Mouse (Mus musculus): ENCODE results near the gene Trim47. TPM values are rescaled to one million over a fixed set of nuclear protein-coding genes. Genes with fewer than 3 reads are reported as not detected.
A peak's percentile ranks its signal among the peaks of the same experiment; 100 is the strongest.

The Trim47 gene
- 3.1 and 4.3 TPM in 2 replicates for polyA plus RNA-seq (2016; fragmentation: Nextera tagmentation; extraction: Ambion mirVana)

- H3K27me3 ChIP-seq (ENCODE audit: insufficient read depth, poor library complexity, severe bottlenecking), result peaks cover 15% of the 10 kb centered on the region
- WGBS, result 23% methylated on average over 23 of the region's 23 CpGs
- peak within 1 kb of the TSS; percentile 25 for H3K4me3 ChIP-seq
- H3K9me3 ChIP-seq, result no peaks in the 10 kb centered on the region
- peaks cover 24% of the 10 kb centered on the region for H3K36me3 ChIP-seq
- peak within 1 kb of the TSS; percentile 77 for H3K27ac ChIP-seq
- DNase-seq (ENCODE audit: low spot score), result peak; percentile 69
- peaks cover 52% of the 10 kb centered on the region for H3K4me1 ChIP-seq (replicated peaks)
Observed at GRCm38 (mm10) chr11:116127156-116127980, at the start of gene Trim47. Trim47 (minus strand) TSS chr11:116127210.

- H3K4me1 ChIP-seq (replicated peaks), result no peaks in the 10 kb centered on the region
- H3K27ac ChIP-seq, result no peak overlapping the region
- DNase-seq (ENCODE audit: low spot score), result no peak
- no peaks in the 10 kb centered on the region for H3K27me3 ChIP-seq (ENCODE audit: insufficient read depth, poor library complexity, severe bottlenecking)
- 85% methylated on average over 7 of the region's 7 CpGs for WGBS
- H3K36me3 ChIP-seq, result peaks cover 95% of the 10 kb centered on the region
- no peak overlapping the region for H3K4me3 ChIP-seq
- no peaks in the 10 kb centered on the region for H3K9me3 ChIP-seq
Observed at GRCm38 (mm10) chr11:116176010-116176409, 49.0 kb upstream of the Trim47 start.

- Histone ChIP-seq H3K4me3 (no peak overlapping the region), H3K9me3 (no peaks in the 10 kb centered on the region), H3K4me1 (replicated peaks) (no peaks in the 10 kb centered on the region), H3K27ac (no peak overlapping the region), H3K27me3 (ENCODE audit: insufficient read depth, poor library complexity, severe bottlenecking) (no peaks in the 10 kb centered on the region), H3K36me3 (peaks cover 84% of the 10 kb centered on the region)
- DNase-seq (ENCODE audit: low spot score), result no peak
- 92% methylated on average over 22 of the region's 22 CpGs for WGBS
Observed at GRCm38 (mm10) chr11:116174775-116175448, 47.9 kb upstream of the Trim47 start.

GRCm38 (mm10) chr11:116171959-116172358 lies 44.9 kb upstream of the Trim47 start:
- Histone ChIP-seq H3K36me3 (peaks cover 56% of the 10 kb centered on the region), H3K4me3 (no peak overlapping the region), H3K9me3 (no peaks in the 10 kb centered on the region), H3K27ac (no peak overlapping the region), H3K4me1 (replicated peaks) (peaks cover 10% of the 10 kb centered on the region), H3K27me3 (ENCODE audit: insufficient read depth, poor library complexity, severe bottlenecking) (no peaks in the 10 kb centered on the region; the same call in 1 of the 2 replicates)
- DNase-seq (ENCODE audit: low spot score), result no peak
- WGBS, result 85% methylated on average over 2 of the region's 2 CpGs

GRCm38 (mm10) chr11:116170003-116170800 lies 43.2 kb upstream of the Trim47 start:
- no peak for DNase-seq (ENCODE audit: low spot score)
- 86% methylated on average over 5 of the region's 5 CpGs for WGBS
- Histone ChIP-seq H3K9me3 (no peaks in the 10 kb centered on the region), H3K4me3 (no peak overlapping the region), H3K27me3 (ENCODE audit: insufficient read depth, poor library complexity, severe bottlenecking) (no peaks in the 10 kb centered on the region; the same call in 1 of the 2 replicates), H3K4me1 (replicated peaks) (peaks cover 23% of the 10 kb centered on the region), H3K27ac (no peak overlapping the region), H3K36me3 (peaks cover 56% of the 10 kb centered on the region)

- H3K4me3 ChIP-seq, result no peak overlapping the region
- no peaks in the 10 kb centered on the region; the same call in 1 of the 2 replicates for H3K27me3 ChIP-seq (ENCODE audit: insufficient read depth, poor library complexity, severe bottlenecking)
- 91% methylated on average over 3 of the region's 3 CpGs for WGBS
- H3K9me3 ChIP-seq, result no peaks in the 10 kb centered on the region
- peaks cover 23% of the 10 kb centered on the region for H3K4me1 ChIP-seq (replicated peaks)
- no peak for DNase-seq (ENCODE audit: low spot score)
- no peak overlapping the region for H3K27ac ChIP-seq
- H3K36me3 ChIP-seq, result peaks cover 56% of the 10 kb centered on the region
Observed at GRCm38 (mm10) chr11:116169214-116169613, 42.2 kb upstream of the Trim47 start.

GRCm38 (mm10) chr11:116167884-116168439 lies 41.0 kb upstream of the Trim47 start, which contains the start of gene Fbf1:
Fbf1 (minus strand) TSS chr11:116168166.
- Histone ChIP-seq H3K4me3 (peak within 1 kb of the TSS; percentile 84), H3K27me3 (ENCODE audit: insufficient read depth, poor library complexity, severe bottlenecking) (no peaks in the 10 kb centered on the region; the same call in 1 of the 2 replicates), H3K4me1 (replicated peaks) (peaks cover 34% of the 10 kb centered on the region), H3K36me3 (peaks cover 55% of the 10 kb centered on the region), H3K27ac (peak within 1 kb of the TSS; percentile 95), H3K9me3 (no peaks in the 10 kb centered on the region)
- under 1% methylated on average over 40 of the region's 40 CpGs for WGBS
- peak; percentile 95 for DNase-seq (ENCODE audit: low spot score)

- DNase-seq (ENCODE audit: low spot score), result no peak
- WGBS, result 19% methylated on average over 6 of the region's 6 CpGs
Observed at GRCm38 (mm10) chr11:116167232-116167631, 40.2 kb upstream of the Trim47 start.

GRCm38 (mm10) chr11:116163002-116163401 lies 36.0 kb upstream of the Trim47 start:
- Histone ChIP-seq H3K9me3 (no peaks in the 10 kb centered on the region), H3K27ac (peak overlapping the region; percentile 50), H3K27me3 (ENCODE audit: insufficient read depth, poor library complexity, severe bottlenecking) (no peaks in the 10 kb centered on the region), H3K4me3 (no peak overlapping the region), H3K36me3 (peaks cover 81% of the 10 kb centered on the region), H3K4me1 (replicated peaks) (peaks cover 43% of the 10 kb centered on the region)
- 37% methylated on average over 9 of the region's 9 CpGs for WGBS
- no peak for DNase-seq (ENCODE audit: low spot score)

More at GRCm38 (mm10) chr11:116167232-116167631, 40.2 kb upstream of the Trim47 start:
- Histone ChIP-seq H3K27ac (peak overlapping the region; percentile 95), H3K27me3 (ENCODE audit: insufficient read depth, poor library complexity, severe bottlenecking) (no peaks in the 10 kb centered on the region; the same call in 1 of the 2 replicates), H3K4me3 (peak overlapping the region; percentile 84), H3K9me3 (no peaks in the 10 kb centered on the region), H3K4me1 (replicated peaks) (peaks cover 40% of the 10 kb centered on the region), H3K36me3 (peaks cover 53% of the 10 kb centered on the region)

- DNase-seq (ENCODE audit: low spot score), result no peak
- Histone ChIP-seq H3K27ac (no peak overlapping the region; the same call in 1 of the 2 replicates), H3K4me1 (replicated peaks) (peaks cover 40% of the 10 kb centered on the region), H3K36me3 (peaks cover 89% of the 10 kb centered on the region), H3K27me3 (ENCODE audit: insufficient read depth, poor library complexity, severe bottlenecking) (no peaks in the 10 kb centered on the region), H3K4me3 (no peak overlapping the region), H3K9me3 (no peaks in the 10 kb centered on the region)
- WGBS, result 82% methylated on average over 10 of the region's 10 CpGs
Observed at GRCm38 (mm10) chr11:116162146-116162545, 35.1 kb upstream of the Trim47 start.

- H3K27me3 ChIP-seq (ENCODE audit: insufficient read depth, poor library complexity, severe bottlenecking), result no peaks in the 10 kb centered on the region
- DNase-seq (ENCODE audit: low spot score), result no peak
- H3K9me3 ChIP-seq, result no peaks in the 10 kb centered on the region
- WGBS, result 67% methylated on average over 12 of the region's 12 CpGs
- H3K36me3 ChIP-seq, result peaks cover 95% of the 10 kb centered on the region
- H3K4me1 ChIP-seq (replicated peaks), result peaks cover 32% of the 10 kb centered on the region
- H3K27ac ChIP-seq, result 0 out of 2 replicates have a peak overlapping the region, but pooled peaks have one; percentile 6
- H3K4me3 ChIP-seq, result no peak overlapping the region
Observed at GRCm38 (mm10) chr11:116161312-116161711, 34.3 kb upstream of the Trim47 start.

GRCm38 (mm10) chr11:116150960-116151359 lies 23.9 kb upstream of the Trim47 start:
- DNase-seq (ENCODE audit: low spot score), result no peak
- peaks cover 100% of the 10 kb centered on the region for H3K36me3 ChIP-seq
- 94% methylated on average over 2 of the region's 2 CpGs for WGBS
- H3K9me3 ChIP-seq, result no peaks in the 10 kb centered on the region
- H3K27ac ChIP-seq, result peak overlapping the region; percentile 46; the same call in 1 of the 2 replicates
- H3K27me3 ChIP-seq (ENCODE audit: insufficient read depth, poor library complexity, severe bottlenecking), result no peaks in the 10 kb centered on the region
- H3K4me1 ChIP-seq (replicated peaks), result peaks cover 23% of the 10 kb centered on the region
- H3K4me3 ChIP-seq, result no peak overlapping the region

Measured in hindbrain, embryonic 10.5 days (tissue).